Mouse (Mus musculus): ENCODE measurements around the gene Proz. TPM values are rescaled to one million over a fixed set of nuclear protein-coding genes. Genes with fewer than 3 reads are reported as not detected.
A peak's percentile ranks its signal among the peaks of the same experiment; 100 is the strongest.

The Proz gene
- polyA plus RNA-seq, 1 experiment from 2014 or later = 6.7 TPM

GRCm38 (mm10) chr8:13077542-13077941 is 16.8 kb downstream of the Proz start:
- WGBS = 81% methylated on average over 7 of the region's 7 CpGs
- Histone ChIP-seq H3K4me2 (replicated peaks; ENCODE audit: low read depth) (no peak overlapping the region), H3K4me3 (ENCODE audit: low read depth, low read length) (no peak overlapping the region), H3K4me1 (replicated peaks; ENCODE audit: control insufficient read depth, insufficient read depth) (no peaks in the 10 kb centered on the region), H3K27me3 (ENCODE audit: control insufficient read depth, insufficient read depth, low read length) (no peaks in the 10 kb centered on the region), H3K36me3 (ENCODE audit: control insufficient read depth, insufficient read depth, low read length) (peaks cover 37% of the 10 kb centered on the region), H3K9me3 (ENCODE audit: control insufficient read depth, low read length) (no peaks in the 10 kb centered on the region), H3K9ac (ENCODE audit: low read length) (no peak overlapping the region), H3K27ac (replicated peaks) (no peak overlapping the region)
- ATAC-seq (ENCODE audit: low FRiP score, low TSS enrichment) (no peak), DNase-seq (ENCODE audit: low spot score) (no peak)
- TF ChIP-seq EP300 (optimal IDR thresholded peaks at IDR 0.05) (no peak), CTCF (IDR thresholded peaks at IDR 0.05; ENCODE audit: low read depth) (no peak)

- DNase-seq (ENCODE audit: low spot score) = peak; percentile 94
- peak overlapping the region; percentile 89 for H3K9ac ChIP-seq (ENCODE audit: low read length)
- peak overlapping the region; percentile 95 for H3K4me3 ChIP-seq (ENCODE audit: low read depth, low read length)
- TF ChIP-seq EP300 (optimal IDR thresholded peaks at IDR 0.05) (no peak), CTCF (IDR thresholded peaks at IDR 0.05; ENCODE audit: low read depth) (no peak)
- under 1% methylated on average over 45 of the region's 45 CpGs for WGBS
- no peaks in the 10 kb centered on the region; the same call in 1 of the 2 replicates for H3K36me3 ChIP-seq (ENCODE audit: control insufficient read depth, insufficient read depth, low read length)
- H3K9me3 ChIP-seq (ENCODE audit: control insufficient read depth, low read length) = no peaks in the 10 kb centered on the region
- no peaks in the 10 kb centered on the region for H3K27me3 ChIP-seq (ENCODE audit: control insufficient read depth, insufficient read depth, low read length)
- peak overlapping the region; percentile 86 for H3K4me2 ChIP-seq (replicated peaks; ENCODE audit: low read depth)
- H3K4me1 ChIP-seq (replicated peaks; ENCODE audit: control insufficient read depth, insufficient read depth) = peaks cover 3% of the 10 kb centered on the region; the same call in 1 of the 2 replicates
- peak overlapping the region; percentile 97 for H3K27ac ChIP-seq (replicated peaks)
- peak; percentile 83 for ATAC-seq (ENCODE audit: low FRiP score, low TSS enrichment)
Measured at GRCm38 (mm10) chr8:13104691-13105086, 44.0 kb downstream of the Proz start.

- H3K27me3 ChIP-seq (ENCODE audit: control insufficient read depth, insufficient read depth, low read length) = no peaks in the 10 kb centered on the region
- H3K36me3 ChIP-seq (ENCODE audit: control insufficient read depth, insufficient read depth, low read length) = no peaks in the 10 kb centered on the region; the same call in 1 of the 2 replicates
- H3K9ac ChIP-seq (ENCODE audit: low read length) = peak within 1 kb of the TSS; percentile 99
- DNase-seq (ENCODE audit: low spot score) (peak; percentile 99), ATAC-seq (ENCODE audit: low FRiP score, low TSS enrichment) (peak; percentile 96)
- H3K4me2 ChIP-seq (replicated peaks; ENCODE audit: low read depth) = peak within 1 kb of the TSS; percentile 93
- no peaks in the 10 kb centered on the region for H3K9me3 ChIP-seq (ENCODE audit: control insufficient read depth, low read length)
- peak within 1 kb of the TSS; percentile 97 for H3K27ac ChIP-seq (replicated peaks)
- H3K4me3 ChIP-seq (ENCODE audit: low read depth, low read length) = peak within 1 kb of the TSS; percentile 95
- peak; percentile 82 for TF ChIP-seq CTCF (IDR thresholded peaks at IDR 0.05; ENCODE audit: low read depth)
- TF ChIP-seq EP300 (optimal IDR thresholded peaks at IDR 0.05) = no peak
- under 1% methylated on average over 69 of the region's 87 CpGs for WGBS
- peaks cover 3% of the 10 kb centered on the region; the same call in 1 of the 2 replicates for H3K4me1 ChIP-seq (replicated peaks; ENCODE audit: control insufficient read depth, insufficient read depth)
Measured at GRCm38 (mm10) chr8:13105087-13105881, 44.6 kb downstream of the Proz start, which contains the start of the genes Pcid2 and Cul4a. TSS of gene Pcid2 (minus strand) at chr8:13105459. TSS of gene Cul4a (plus strand) at chr8:13105621.

- ATAC-seq (ENCODE audit: low FRiP score, low TSS enrichment) = peak; percentile 60
Measured at GRCm38 (mm10) chr8:13105908-13106551, 45.3 kb downstream of the Proz start.

GRCm38 (mm10) chr8:13107990-13108638 is 47.4 kb downstream of the Proz start:
- no peaks in the 10 kb centered on the region for H3K9me3 ChIP-seq (ENCODE audit: control insufficient read depth, low read length)
- DNase-seq (ENCODE audit: low spot score) (no peak), ATAC-seq (ENCODE audit: low FRiP score, low TSS enrichment) (no peak)
- H3K27me3 ChIP-seq (ENCODE audit: control insufficient read depth, insufficient read depth, low read length) = no peaks in the 10 kb centered on the region
- no peak for TF ChIP-seq CTCF (IDR thresholded peaks at IDR 0.05; ENCODE audit: low read depth)
- no peak for TF ChIP-seq EP300 (optimal IDR thresholded peaks at IDR 0.05)
- 68% methylated on average over 13 of the region's 13 CpGs for WGBS
- H3K9ac ChIP-seq (ENCODE audit: low read length) = no peak overlapping the region
- H3K4me1 ChIP-seq (replicated peaks; ENCODE audit: control insufficient read depth, insufficient read depth) = peaks cover 3% of the 10 kb centered on the region; the same call in 1 of the 2 replicates
- H3K4me2 ChIP-seq (replicated peaks; ENCODE audit: low read depth) = no peak overlapping the region
- no peaks in the 10 kb centered on the region for H3K36me3 ChIP-seq (ENCODE audit: control insufficient read depth, insufficient read depth, low read length)
- no peak overlapping the region for H3K4me3 ChIP-seq (ENCODE audit: low read depth, low read length)
- H3K27ac ChIP-seq (replicated peaks) = no peak overlapping the region

More at GRCm38 (mm10) chr8:13105908-13106551, 45.3 kb downstream of the Proz start:
- peak overlapping the region; percentile 93 for H3K4me2 ChIP-seq (replicated peaks; ENCODE audit: low read depth)
- no peaks in the 10 kb centered on the region for H3K27me3 ChIP-seq (ENCODE audit: control insufficient read depth, insufficient read depth, low read length)
- TF ChIP-seq CTCF (IDR thresholded peaks at IDR 0.05; ENCODE audit: low read depth) (no peak; the same call in 1 of the 2 replicates), EP300 (optimal IDR thresholded peaks at IDR 0.05) (no peak)
- H3K4me1 ChIP-seq (replicated peaks; ENCODE audit: control insufficient read depth, insufficient read depth) = peaks cover 3% of the 10 kb centered on the region; the same call in 1 of the 2 replicates
- H3K27ac ChIP-seq (replicated peaks) = peak overlapping the region; percentile 95
- peak overlapping the region; percentile 99 for H3K9ac ChIP-seq (ENCODE audit: low read length)
- no peaks in the 10 kb centered on the region; the same call in 1 of the 2 replicates for H3K36me3 ChIP-seq (ENCODE audit: control insufficient read depth, insufficient read depth, low read length)
- under 1% methylated on average over 59 of the region's 63 CpGs for WGBS
- no peaks in the 10 kb centered on the region for H3K9me3 ChIP-seq (ENCODE audit: control insufficient read depth, low read length)
- H3K4me3 ChIP-seq (ENCODE audit: low read depth, low read length) = peak overlapping the region; percentile 95
- DNase-seq (ENCODE audit: low spot score) = peak; percentile 75
